Mouse (Mus musculus): ENCODE data around the gene Fat2.

DNA sequence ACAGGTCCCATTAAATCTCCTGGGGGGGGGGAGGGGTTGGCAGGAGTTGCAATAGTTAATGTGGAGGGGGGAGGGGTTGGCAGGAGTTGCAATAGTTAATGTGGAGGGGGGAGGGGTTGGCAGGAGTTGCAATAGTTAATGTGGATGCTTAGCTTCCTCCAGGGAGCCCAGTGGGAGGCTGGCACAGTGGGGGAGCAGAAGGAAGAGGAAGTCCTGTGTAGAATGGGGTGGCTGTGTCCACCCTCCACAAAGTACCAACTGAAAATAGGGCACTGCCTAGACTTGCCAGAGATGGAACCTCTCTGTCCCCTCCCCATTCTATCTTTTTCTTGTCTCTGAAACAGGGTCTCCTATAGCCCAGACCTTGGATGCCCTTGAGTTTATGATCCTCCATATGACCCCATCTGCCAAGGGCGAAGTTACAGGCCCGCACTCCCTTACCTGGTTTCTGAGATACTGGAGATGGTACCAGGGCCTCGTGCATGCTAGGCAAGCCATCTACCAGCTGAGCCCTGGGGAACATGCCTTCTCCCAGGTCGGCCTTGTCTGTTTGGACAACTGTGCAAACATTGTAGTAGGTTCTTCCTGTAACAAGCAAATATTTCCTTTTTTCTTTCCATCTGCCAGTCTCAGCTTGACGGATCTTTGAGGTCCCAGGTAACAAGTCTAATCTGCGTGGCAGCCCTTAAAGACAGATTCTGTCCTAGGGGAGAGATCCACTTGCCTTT lies 126.6 kb downstream of the Fat2 start:
- TF ChIP-seq CTCF (IDR thresholded peaks at IDR 0.05; ENCODE audit: low read depth, low read length) (no peak), POLR2A (IDR thresholded peaks at IDR 0.05; ENCODE audit: borderline replicate concordance, low read depth, low read length) (no peak)
